Mouse (Mus musculus) G1E (cell line): ENCODE measurements at regions not wholly inside any gene's neighbourhood (a gene's known extent, or its start where the extent isn't known, plus 50 kb on each side); places are given as distances from the start of the nearest gene placed in this dataset.

Experiments
- ATAC-seq: 2 replicates; pipeline ENCODE4 v1.8.0; 2016; ENCODE audit warnings: mild to moderate bottlenecking; ENCODE audit not compliant: insufficient number of reproducible peaks, poor library complexity, low FRiP score, severe bottlenecking; ENCODE audit errors: extremely low read depth
- DNase-seq: peaks from one replicate; pipeline ENCODE4 v3.0.0; 2012; ENCODE audit warnings: low spot score
- H3K27me3 ChIP-seq: 2 replicates; pipeline ENCODE4 v1.6.1; 2012; ENCODE audit warnings: mild to moderate bottlenecking, low read length, inconsistent platforms; ENCODE audit not compliant: insufficient read depth
- H3K36me3 ChIP-seq: replicated peaks from 2 replicates; pipeline ENCODE3; 2012; ENCODE audit warnings: mild to moderate bottlenecking, inconsistent platforms
- H3K4me1 ChIP-seq: 2 replicates; pipeline ENCODE4 v1.6.1; 2012; ENCODE audit warnings: low read depth, low read length, inconsistent platforms, mixed read lengths; ENCODE audit not compliant: insufficient read depth
- H3K4me3 ChIP-seq: 2 replicates; pipeline ENCODE4 v1.5.1; 2012; ENCODE audit warnings: low read depth, mild to moderate bottlenecking, inconsistent platforms, low read length, moderate library complexity, mixed read lengths
- H3K9me3 ChIP-seq: replicated peaks from 2 replicates; pipeline ENCODE4 v1.6.1; 2012; ENCODE audit warnings: inconsistent platforms
- CTCF ChIP-seq: IDR thresholded peaks from 2 replicates; pipeline ENCODE4 v1.5.1; 2012; ENCODE audit warnings: low read depth, low read length, inconsistent platforms, mixed read lengths
- GATA1 ChIP-seq: IDR thresholded peaks from 2 replicates; pipeline ENCODE4 v1.6.1; 2012; ENCODE audit warnings: borderline replicate concordance, low read length, inconsistent platforms, mixed read lengths
- GATA2 ChIP-seq: IDR thresholded peaks from 2 replicates; pipeline ENCODE4 v1.6.1; 2012; ENCODE audit warnings: low read depth, low read length, inconsistent platforms, borderline replicate concordance
- POLR2AphosphoS5 ChIP-seq: IDR thresholded peaks from 2 replicates; pipeline ENCODE4 v1.6.1; 2012; ENCODE audit warnings: low read depth, low read length, inconsistent platforms; ENCODE audit not compliant: insufficient replicate concordance
- TAL1 ChIP-seq: conservative IDR thresholded peaks from 2 replicates; pipeline ENCODE4 v1.6.1; 2012; ENCODE audit warnings: low read depth, low read length, inconsistent platforms, mixed read lengths

GRCm38 (mm10) chr9:68356078-68356477, 297.5 kb upstream of the Rora start:
- no peak for TF ChIP-seq POLR2AphosphoS5
- TF ChIP-seq GATA2 = no peak
- no peak for TF ChIP-seq GATA1
- no peak for TF ChIP-seq CTCF
- no peak for TF ChIP-seq TAL1
- Histone ChIP-seq H3K4me3 (no peak overlapping the region), H3K9me3 (peaks cover 11% of the 10 kb centered on the region), H3K4me1 (no peaks in the 10 kb centered on the region), H3K36me3 (no peaks in the 10 kb centered on the region), H3K27me3 (no peaks in the 10 kb centered on the region)
- ATAC-seq (no peak), DNase-seq (no peak)

- H3K27me3 ChIP-seq = no peaks in the 10 kb centered on the region
- no peak overlapping the region for H3K4me3 ChIP-seq
- ATAC-seq = no peak
Measured at GRCm38 (mm10) chr9:68357231-68357630, 296.4 kb upstream of the Rora start.

GRCm38 (mm10) chr9:68366973-68367372, 286.6 kb upstream of the Rora start:
- no peaks in the 10 kb centered on the region for H3K27me3 ChIP-seq
- DNase-seq (no peak), ATAC-seq (no peak)
- no peak overlapping the region for H3K4me3 ChIP-seq
- peaks cover 21% of the 10 kb centered on the region for H3K9me3 ChIP-seq
- TF ChIP-seq TAL1 (no peak), POLR2AphosphoS5 (no peak), GATA1 (no peak), GATA2 (no peak), CTCF (no peak)
- H3K4me1 ChIP-seq = no peaks in the 10 kb centered on the region
- H3K36me3 ChIP-seq = no peaks in the 10 kb centered on the region

More at GRCm38 (mm10) chr9:68357231-68357630, 296.4 kb upstream of the Rora start:
- TF ChIP-seq GATA2 = no peak
- TF ChIP-seq POLR2AphosphoS5 = no peak
- no peak for TF ChIP-seq CTCF
- no peak for TF ChIP-seq TAL1
- no peak for TF ChIP-seq GATA1
- H3K9me3 ChIP-seq = peaks cover 10% of the 10 kb centered on the region
- no peaks in the 10 kb centered on the region for H3K4me1 ChIP-seq
- no peaks in the 10 kb centered on the region for H3K36me3 ChIP-seq
- DNase-seq = no peak

GRCm38 (mm10) chr9:68367556-68367955, 286.0 kb upstream of the Rora start:
- TF ChIP-seq POLR2AphosphoS5 (no peak), TAL1 (no peak), GATA1 (no peak), GATA2 (no peak), CTCF (no peak)
- H3K9me3 ChIP-seq = peaks cover 21% of the 10 kb centered on the region
- no peaks in the 10 kb centered on the region for H3K4me1 ChIP-seq
- H3K36me3 ChIP-seq = no peaks in the 10 kb centered on the region
- ATAC-seq (no peak), DNase-seq (no peak)
- no peak overlapping the region for H3K4me3 ChIP-seq
- no peaks in the 10 kb centered on the region for H3K27me3 ChIP-seq

- DNase-seq (no peak), ATAC-seq (no peak)
- Histone ChIP-seq H3K4me3 (no peak overlapping the region), H3K9me3 (peaks cover 22% of the 10 kb centered on the region), H3K36me3 (no peaks in the 10 kb centered on the region), H3K27me3 (no peaks in the 10 kb centered on the region), H3K4me1 (no peaks in the 10 kb centered on the region)
- TF ChIP-seq TAL1 (no peak), CTCF (no peak), GATA1 (no peak), POLR2AphosphoS5 (no peak), GATA2 (no peak)
Measured at GRCm38 (mm10) chr9:68372726-68373125, 280.9 kb upstream of the Rora start.

GRCm38 (mm10) chr9:68376222-68376621, 277.4 kb upstream of the Rora start:
- DNase-seq = no peak
- ATAC-seq = no peak

GRCm38 (mm10) chr9:68381871-68382270, 271.7 kb upstream of the Rora start:
- Histone ChIP-seq H3K9me3 (peaks cover 15% of the 10 kb centered on the region), H3K4me1 (no peaks in the 10 kb centered on the region), H3K27me3 (no peaks in the 10 kb centered on the region), H3K4me3 (no peak overlapping the region), H3K36me3 (no peaks in the 10 kb centered on the region)
- no peak for DNase-seq
- ATAC-seq = no peak
- TF ChIP-seq GATA1 (no peak), POLR2AphosphoS5 (no peak), TAL1 (no peak), CTCF (no peak), GATA2 (no peak)

More at GRCm38 (mm10) chr9:68376222-68376621, 277.4 kb upstream of the Rora start:
- Histone ChIP-seq H3K27me3 (no peaks in the 10 kb centered on the region), H3K9me3 (peaks cover 28% of the 10 kb centered on the region), H3K4me3 (no peak overlapping the region), H3K4me1 (no peaks in the 10 kb centered on the region), H3K36me3 (no peaks in the 10 kb centered on the region)
- TF ChIP-seq POLR2AphosphoS5 (no peak), CTCF (no peak), GATA1 (no peak)
